Comparison of ENCODE assay signal across 8 mouse cellular contexts in genomic region chr5:43354351-43354942, GRCm38 (mm10).
DNase-seq lines count a peak whose midpoint lies in the region; ATAC-seq and TF ChIP-seq lines count a peak whose summit lies in the region.

No protein-coding gene starts in this region.

- no peak overlapping the region for H3K27ac ChIP-seq in ES-Bruce4 (ENCODE audit: insufficient read depth, low read length)
- H3K27ac ChIP-seq in forebrain, embryonic 14.5 days (ENCODE audit: low read depth, low read length), result no peak overlapping the region
- peak overlapping the region; percentile 22; the same call in 1 of the 2 replicates for H3K27ac ChIP-seq in limb, embryonic 15.5 days
- no peak overlapping the region for H3K27ac ChIP-seq in midbrain, embryonic 14.5 days (replicated peaks; ENCODE audit: low read depth, low read length)

- peaks cover 3% of the 10 kb centered on the region; the same call in 1 of the 2 replicates for H3K9me3 ChIP-seq in ES-Bruce4 (replicated peaks; ENCODE audit: control insufficient read depth, insufficient read depth, low read length, poor library complexity, severe bottlenecking)
- H3K9me3 ChIP-seq in forebrain, embryonic 14.5 days (replicated peaks; ENCODE audit: control insufficient read depth, low read length), result no peaks in the 10 kb centered on the region
- no peaks in the 10 kb centered on the region for H3K9me3 ChIP-seq in limb, embryonic 15.5 days
- H3K9me3 ChIP-seq in midbrain, embryonic 14.5 days (ENCODE audit: control insufficient read depth, low read length), result no peaks in the 10 kb centered on the region

- no peak for TF ChIP-seq POLR2A in ES-Bruce4 (IDR thresholded peaks at IDR 0.05; ENCODE audit: insufficient read depth, low read length)

- no peak for TF ChIP-seq CTCF in ES-Bruce4 (IDR thresholded peaks at IDR 0.05; ENCODE audit: low read depth, low read length)

- WGBS in forebrain, embryonic 14.5 days, result 54% methylated on average over 14 of the region's 14 CpGs
- WGBS in limb, embryonic 15.5 days, result 36% methylated on average over 14 of the region's 14 CpGs
- WGBS in midbrain, embryonic 14.5 days, result 52% methylated on average over 14 of the region's 14 CpGs

- no peaks in the 10 kb centered on the region for H3K27me3 ChIP-seq in ES-Bruce4 (ENCODE audit: control insufficient read depth, insufficient read depth, low read length, poor library complexity, severe bottlenecking)
- H3K27me3 ChIP-seq in forebrain, embryonic 14.5 days (replicated peaks; ENCODE audit: control insufficient read depth, insufficient read depth, low read length), result no peaks in the 10 kb centered on the region
- H3K27me3 ChIP-seq in limb, embryonic 15.5 days, result 0 out of 2 replicates have a peak, but pooled peaks cover 3% of the 10 kb centered on the region
- H3K27me3 ChIP-seq in midbrain, embryonic 14.5 days (ENCODE audit: control insufficient read depth, insufficient read depth, low read length), result no peaks in the 10 kb centered on the region

- peak overlapping the region; percentile 51 for H3K4me2 ChIP-seq in forebrain, embryonic 14.5 days (ENCODE audit: low read length)
- H3K4me2 ChIP-seq in limb, embryonic 15.5 days, result peak overlapping the region; percentile 59
- H3K4me2 ChIP-seq in midbrain, embryonic 14.5 days (ENCODE audit: low read length), result peak overlapping the region; percentile 51

- peaks cover 4% of the 10 kb centered on the region for H3K4me1 ChIP-seq in ES-Bruce4 (ENCODE audit: control insufficient read depth, insufficient read depth, low read length)
- peaks cover 11% of the 10 kb centered on the region for H3K4me1 ChIP-seq in forebrain, embryonic 14.5 days (ENCODE audit: control insufficient read depth, insufficient read depth, low read length)
- H3K4me1 ChIP-seq in limb, embryonic 15.5 days, result peaks cover 26% of the 10 kb centered on the region
- peaks cover 13% of the 10 kb centered on the region for H3K4me1 ChIP-seq in midbrain, embryonic 14.5 days (ENCODE audit: control insufficient read depth, insufficient read depth, low read length)

- H3K36me3 ChIP-seq in ES-Bruce4 (ENCODE audit: control insufficient read depth, insufficient read depth, low read length, poor library complexity, severe bottlenecking), result no peaks in the 10 kb centered on the region
- H3K36me3 ChIP-seq in forebrain, embryonic 14.5 days (ENCODE audit: control insufficient read depth, insufficient read depth, low read length), result no peaks in the 10 kb centered on the region
- no peaks in the 10 kb centered on the region for H3K36me3 ChIP-seq in limb, embryonic 15.5 days
- no peaks in the 10 kb centered on the region for H3K36me3 ChIP-seq in midbrain, embryonic 14.5 days (ENCODE audit: control insufficient read depth, insufficient read depth, low read length)

- peak overlapping the region; percentile 24 for H3K4me3 ChIP-seq in ES-Bruce4 (ENCODE audit: low read depth, low read length)
- peak overlapping the region; percentile 19; the same call in 1 of the 2 replicates for H3K4me3 ChIP-seq in forebrain, embryonic 14.5 days (ENCODE audit: low read depth, low read length)
- H3K4me3 ChIP-seq in limb, embryonic 15.5 days, result peak overlapping the region; percentile 35
- H3K4me3 ChIP-seq in midbrain, embryonic 14.5 days (replicated peaks; ENCODE audit: low read depth, low read length), result peak overlapping the region; percentile 25

- no peak for TF ChIP-seq EP300 in ES-Bruce4 (IDR thresholded peaks at IDR 0.05; ENCODE audit: insufficient read depth, low read depth, low read length)

- DNase-seq in 3T3-L1 (ENCODE audit: low read depth, low spot score), result peak; percentile 30
- no peak for DNase-seq in forebrain, embryonic 14.5 days (ENCODE audit: low spot score)
- no peak for DNase-seq in midbrain, embryonic 14.5 days
- no peak for DNase-seq in gastrocnemius, postnatal 25 days
- no peak for DNase-seq in spleen, adult 18-20 months
- no peak for DNase-seq in frontal cortex, postnatal 36 days (ENCODE audit: low spot score in 2 of 2)

- peak; percentile 10; the same call in 1 of the 2 replicates for ATAC-seq in forebrain, embryonic 14.5 days
- ATAC-seq in limb, embryonic 15.5 days (ENCODE audit: insufficient number of reproducible peaks, low FRiP score, low TSS enrichment, low read depth), result no peak
- no peak for ATAC-seq in midbrain, embryonic 14.5 days (ENCODE audit: low FRiP score, low TSS enrichment)

- H3K9ac ChIP-seq in ES-Bruce4 (ENCODE audit: low read depth, poor library complexity, severe bottlenecking), result peak overlapping the region; percentile 10; the same call in 1 of the 2 replicates
- H3K9ac ChIP-seq in forebrain, embryonic 14.5 days (ENCODE audit: low read length), result peak overlapping the region; percentile 25; the same call in 1 of the 2 replicates
- no peak overlapping the region for H3K9ac ChIP-seq in limb, embryonic 15.5 days
- H3K9ac ChIP-seq in midbrain, embryonic 14.5 days (replicated peaks; ENCODE audit: low read length), result no peak overlapping the region

Comparison
In these comparisons a context has a peak if more than half of its experiments do, and no peak if none do; other contexts are left out.
1. H3K9ac ChIP-seq: peak in ES-Bruce4 (single experiment) and forebrain, embryonic 14.5 days (single experiment); none in limb, embryonic 15.5 days (single experiment) and midbrain, embryonic 14.5 days (single experiment).
2. Peak in every context shown above with its lines, with median percentiles within 50 percentile points of each other: H3K4me3 ChIP-seq and H3K4me2 ChIP-seq.